Mouse (Mus musculus) ES-E14 (cell line): ENCODE measurements around the gene Add1.

Experiments used
- CHD2 ChIP-seq: IDR thresholded peaks from 2 replicates; pipeline ENCODE4 v1.6.1; 2014; ENCODE audit warnings: mild to moderate bottlenecking, low read depth, low read length, inconsistent platforms
- HCFC1 ChIP-seq: IDR thresholded peaks from 2 replicates; pipeline ENCODE4 v1.6.1; 2012; ENCODE audit warnings: low read length, inconsistent platforms, borderline replicate concordance; ENCODE audit not compliant: insufficient read depth
- MAFK ChIP-seq: IDR thresholded peaks from 2 replicates; pipeline ENCODE4 v1.6.1; 2014; ENCODE audit warnings: mild to moderate bottlenecking, low read depth, low read length, inconsistent platforms; ENCODE audit not compliant: insufficient read depth
- ZC3H11A ChIP-seq: IDR thresholded peaks from 2 replicates; pipeline ENCODE4 v1.6.1; 2012; ENCODE audit warnings: low read depth, mild to moderate bottlenecking, inconsistent platforms, low read length, borderline replicate concordance
- ZNF384 ChIP-seq: IDR thresholded peaks from 2 replicates; pipeline ENCODE4 v1.6.1; 2012; ENCODE audit warnings: low read depth, low read length, inconsistent platforms

DNA sequence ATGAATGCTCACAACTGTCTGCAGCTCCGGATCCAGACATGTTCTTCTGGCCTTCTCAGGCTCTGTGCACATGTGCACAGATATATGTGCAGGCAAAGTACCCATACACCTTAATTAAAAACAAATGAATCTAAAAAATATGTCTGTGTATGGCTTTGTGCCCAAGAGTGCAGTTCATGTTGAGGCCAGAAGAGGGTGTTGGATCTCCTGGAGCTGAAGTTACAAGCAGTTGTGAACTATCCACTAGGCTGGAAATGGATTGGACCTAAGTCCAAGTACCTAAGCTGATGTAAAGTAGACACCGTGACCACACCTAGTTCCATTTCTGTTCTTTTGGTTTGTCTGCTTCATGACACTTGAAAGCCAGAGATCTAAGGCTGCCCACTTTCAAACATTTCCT is 96.0 kb downstream of the Add1 start:
- no peak for TF ChIP-seq MAFK
- no peak for TF ChIP-seq HCFC1
- TF ChIP-seq ZNF384: no peak
- TF ChIP-seq ZC3H11A: no peak
- TF ChIP-seq CHD2: no peak
